Mouse (Mus musculus) thymus, postnatal 25 days (tissue): ENCODE results near the gene Olfr603.
"Not testable (repeated sequence)": the region's sequence is repeated elsewhere in the genome, so short reads cannot be mapped to it uniquely, and the experiment has no call there.

ENCODE experiments used
- DNase-seq: peaks from one replicate; pipeline ENCODE4 v3.0.0; 2022

Gene Olfr603

DNA sequence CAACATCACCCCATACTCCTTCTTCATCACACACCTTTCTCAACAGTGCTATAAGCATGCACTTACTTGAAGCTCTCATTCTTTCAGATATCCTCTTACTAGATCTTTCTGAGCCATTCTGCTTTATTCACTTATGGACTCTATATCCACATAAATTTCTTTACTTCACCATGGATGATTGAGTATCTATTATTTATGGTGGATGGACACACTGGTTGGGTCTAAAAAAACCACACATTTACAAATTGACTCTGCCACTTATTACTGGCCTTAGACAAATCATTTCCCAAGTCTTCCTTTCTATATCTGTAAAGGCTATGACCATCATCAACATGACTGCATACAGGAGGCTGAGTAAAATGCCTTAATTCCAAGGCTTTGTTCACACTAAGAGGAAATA is at the start of gene Olfr603:
Olfr603 (minus strand) TSS at position 101 of the 400 bp plus-strand sequence.
- DNase-seq: no peak

DNA sequence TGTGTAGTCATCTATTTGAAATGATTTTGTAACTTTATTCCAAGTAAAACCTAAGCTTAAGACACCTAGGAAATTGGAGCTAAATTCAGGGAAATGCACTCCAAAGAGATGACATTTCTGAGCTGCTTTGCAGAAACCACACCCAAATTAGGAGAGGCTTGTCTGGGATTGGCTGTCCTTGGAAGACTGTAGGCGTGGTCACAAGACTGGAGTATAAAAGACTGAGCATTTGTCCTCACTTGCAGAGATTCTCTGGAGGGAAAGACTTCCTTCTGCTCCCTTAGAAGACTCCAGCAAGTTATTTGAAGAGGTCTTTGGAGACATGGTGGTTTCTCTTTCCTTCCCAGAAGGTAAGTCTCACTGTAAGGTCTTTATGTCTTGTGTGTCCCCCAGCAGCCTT is 28.8 kb upstream of the Olfr603 start, which contains the start of gene Usp17lc:
Usp17lc (plus strand) TSS at position 301 of the 400 bp plus-strand sequence.
- DNase-seq: not testable (repeated sequence)

DNA sequence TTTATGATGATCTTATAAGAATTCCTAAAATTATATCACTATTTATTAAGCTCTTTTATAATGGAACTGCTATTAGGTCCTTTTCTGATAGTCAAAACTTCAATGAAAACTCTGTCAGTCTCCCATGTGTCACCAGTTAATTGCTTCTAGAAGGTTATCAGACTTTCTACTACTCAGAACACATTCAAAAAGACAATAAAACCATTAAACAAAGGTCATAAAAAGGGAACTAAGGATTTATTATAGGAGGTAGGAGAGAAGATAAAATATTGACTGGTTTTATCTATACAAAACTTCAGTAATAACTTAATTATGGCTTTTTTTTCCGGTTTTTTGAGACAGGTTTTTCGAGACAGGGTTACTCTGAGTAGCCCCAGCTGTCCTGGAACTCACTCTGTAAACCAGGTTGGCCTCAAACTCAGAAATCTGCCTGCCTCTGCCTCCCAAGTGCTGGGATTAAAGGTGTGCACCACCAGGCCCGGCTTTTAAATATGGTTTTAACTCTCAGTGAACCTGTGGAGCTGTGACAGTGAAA is 20.6 kb upstream of the Olfr603 start:
- not testable (repeated sequence) for DNase-seq

DNA sequence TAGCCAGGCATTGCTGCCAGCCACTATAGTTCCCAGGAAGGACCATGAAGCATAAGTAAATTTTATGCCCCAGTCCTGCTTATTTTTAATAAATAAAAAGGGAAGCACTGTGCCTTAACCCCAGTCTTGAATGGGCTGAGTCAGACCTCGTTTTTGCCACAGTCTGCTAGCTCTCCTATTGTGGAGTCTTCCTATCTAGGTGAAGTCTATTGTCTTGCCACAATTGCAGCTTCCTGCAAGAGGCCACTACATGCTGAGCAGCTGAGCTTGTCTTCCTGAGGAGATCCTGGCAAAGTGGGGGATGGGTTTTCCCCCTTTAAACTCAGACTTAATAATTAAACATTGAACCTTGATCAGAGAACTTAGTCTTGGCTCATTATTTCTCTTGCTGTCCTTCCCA is 13.0 kb upstream of the Olfr603 start:
- no peak for DNase-seq

DNA sequence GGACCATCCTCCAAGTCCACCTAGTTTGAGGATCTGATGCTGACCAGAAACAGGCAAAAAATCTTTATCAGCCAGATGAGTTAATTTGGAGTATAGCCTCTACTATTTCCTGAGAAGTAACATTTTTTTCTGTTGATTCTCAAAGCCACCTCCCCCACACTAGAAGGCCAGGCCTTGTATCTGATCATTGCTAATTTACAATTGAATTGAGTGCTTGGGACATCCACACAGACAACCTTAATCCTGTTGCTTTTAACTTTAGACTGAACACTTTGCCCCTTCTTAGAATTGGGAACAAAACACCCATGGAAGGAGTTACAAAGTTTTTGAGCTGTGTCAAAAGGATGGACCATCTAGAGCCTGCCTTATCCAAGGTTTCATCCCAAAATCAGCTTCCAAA is 11.8 kb upstream of the Olfr603 start:
- no peak for DNase-seq

DNA sequence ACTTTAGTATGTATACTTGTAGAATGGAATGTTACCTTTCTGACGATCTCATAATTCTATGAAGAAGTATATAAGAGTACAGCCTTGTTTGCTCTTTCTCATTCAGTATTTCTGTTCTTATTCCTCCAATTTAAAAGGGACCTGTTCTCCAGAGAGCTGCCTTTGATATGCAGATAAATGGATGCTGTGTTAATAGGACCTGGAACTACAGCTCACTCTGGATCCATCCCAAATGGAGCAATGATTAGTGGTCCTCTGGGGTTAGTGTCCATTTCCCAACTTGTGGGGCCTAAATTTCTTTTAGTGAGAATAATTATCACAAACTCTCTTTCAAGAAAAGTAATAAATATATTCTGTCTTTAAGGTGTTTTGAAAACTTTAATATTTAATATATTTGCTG is 23.4 kb downstream of the Olfr603 start, which contains the start of gene Olfr601:
Olfr601 (minus strand) TSS at position 101 of the 400 bp plus-strand sequence.
- DNase-seq: no peak

DNA sequence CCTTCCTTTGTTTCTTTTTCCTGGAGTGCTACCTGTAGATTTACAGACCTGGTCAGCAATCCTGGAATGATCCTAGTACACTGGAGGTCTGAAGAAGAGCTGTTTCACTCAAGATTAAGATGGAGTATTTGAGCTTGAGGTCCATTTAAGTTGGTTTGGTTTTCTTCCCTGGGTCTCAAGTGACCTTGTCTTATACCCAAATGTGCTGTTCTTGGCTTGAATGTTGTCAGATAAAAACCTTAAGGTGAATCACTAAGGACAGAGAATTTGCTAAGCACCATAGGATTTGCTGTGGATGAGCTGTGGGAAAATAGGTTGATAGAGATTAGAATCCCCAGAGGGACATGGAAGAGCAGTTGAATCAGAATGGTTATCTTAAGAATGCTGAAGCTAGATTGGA is 36.4 kb downstream of the Olfr603 start, which contains the start of gene Olfr600:
Olfr600 (minus strand) TSS at position 101 of the 400 bp plus-strand sequence.
- DNase-seq: no peak

DNA sequence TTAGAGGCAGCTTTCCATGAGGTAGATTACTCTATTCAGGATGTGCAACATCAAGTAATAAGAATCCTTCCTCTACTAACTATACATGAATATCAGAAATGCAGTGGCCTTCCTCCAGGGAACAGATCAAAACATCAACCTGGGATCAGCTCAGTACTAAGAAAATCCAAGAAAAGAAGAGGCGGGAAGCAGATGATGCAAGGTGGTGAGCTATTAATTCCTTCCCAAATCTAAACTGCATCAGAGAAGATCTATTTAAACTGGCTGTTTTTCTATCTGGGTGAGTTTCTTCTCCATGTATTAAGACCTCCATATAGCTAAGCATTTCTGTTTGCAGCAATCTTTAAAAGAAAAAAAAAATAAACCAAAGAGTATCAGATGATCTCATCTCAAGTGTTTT is 50.4 kb downstream of the Olfr603 start, which contains the start of gene Olfr599:
Olfr599 (plus strand) TSS at position 301 of the 400 bp plus-strand sequence.
- no peak for DNase-seq
